Mouse (Mus musculus) liver, postnatal 0 days (tissue): ENCODE measurements at regions not wholly inside any gene's neighbourhood (a gene's known extent, or its start where the extent isn't known, plus 50 kb on each side); places are given as distances from the start of the nearest gene placed in this dataset.

Experiments
- ATAC-seq: fragments of 200-750 bp; cut with Nextera tagmentation; 2 replicates; pipeline ENCODE4 v1.8.0; 2017; ENCODE audit warnings: mild to moderate bottlenecking, moderate library complexity
- DNase-seq: peaks from one replicate; pipeline ENCODE4 v3.0.0-alpha.2; 2016
- H3K27ac ChIP-seq: fragments of 300-500 bp; sonication (generic); 2 replicates; pipeline ENCODE4 v1.5.1; 2014; ENCODE audit warnings: antibody characterized with exemption, moderate library complexity, mild to moderate bottlenecking, low read depth
- H3K27me3 ChIP-seq: fragments of 300-500 bp; sonication (generic); 2 replicates; pipeline ENCODE4 v1.6.1; 2014; ENCODE audit warnings: low read length, control low read depth, mixed read lengths; ENCODE audit not compliant: insufficient read depth
- H3K36me3 ChIP-seq: fragments of 300-500 bp; sonication (generic); replicated peaks from 2 replicates; pipeline ENCODE4 v1.6.1; 2014; ENCODE audit warnings: mild to moderate bottlenecking, control low read depth, low read length, moderate library complexity, mixed read lengths; ENCODE audit not compliant: insufficient read depth
- H3K4me1 ChIP-seq: fragments of 300-500 bp; sonication (generic); 2 replicates; pipeline ENCODE4 v1.6.1; 2014; ENCODE audit warnings: antibody characterized with exemption, mild to moderate bottlenecking, control low read depth; ENCODE audit not compliant: insufficient read depth
- H3K4me2 ChIP-seq: fragments of 300-500 bp; sonication (generic); 2 replicates; pipeline ENCODE4 v1.6.1; 2014; ENCODE audit warnings: low read depth, mild to moderate bottlenecking, low read length, moderate library complexity, mixed read lengths
- H3K4me3 ChIP-seq: fragments of 300-500 bp; sonication (generic); 2 replicates; pipeline ENCODE4 v1.5.1; 2014; ENCODE audit warnings: low read depth, low read length
- H3K9ac ChIP-seq: fragments of 300-500 bp; sonication (generic); replicated peaks from 2 replicates; pipeline ENCODE4 v1.6.1; 2014; ENCODE audit warnings: mild to moderate bottlenecking, moderate library complexity
- H3K9me3 ChIP-seq: fragments of 300-500 bp; sonication (generic); 2 replicates; pipeline ENCODE4 v1.6.1; 2016; ENCODE audit warnings: mild to moderate bottlenecking, control low read depth, low read length, mixed read lengths
- CTCF ChIP-seq: sonication (generic); IDR thresholded peaks from 2 replicates; pipeline ENCODE4 v1.5.1; 2016; ENCODE audit warnings: antibody characterized with exemption, low read depth
- EP300 ChIP-seq: IDR thresholded peaks from 2 replicates; pipeline ENCODE4 v1.6.1; 2016; ENCODE audit warnings: antibody characterized with exemption, low read depth, mild to moderate bottlenecking
- WGBS: fragments of 180-500 bp; shearing (Covaris S2); extraction: QIAGEN DNeasy Blood & Tissue Kit; methylation state at CpG from one replicate; pipeline ENCODE4 v1.1.7; 2014; ENCODE audit not compliant: insufficient replicate concordance; 5-methylcytosine and 5-hydroxymethylcytosine counted together

- TF ChIP-seq EP300 (no peak), CTCF (no peak)
- Histone ChIP-seq H3K36me3 (no peaks in the 10 kb centered on the region), H3K9me3 (no peaks in the 10 kb centered on the region), H3K27me3 (no peaks in the 10 kb centered on the region), H3K9ac (no peak overlapping the region), H3K4me3 (no peak overlapping the region), H3K27ac (no peak overlapping the region), H3K4me1 (peaks cover 3% of the 10 kb centered on the region; the same call in 1 of the 2 replicates), H3K4me2 (no peak overlapping the region; the same call in 1 of the 2 replicates)
- WGBS: 51% methylated on average over 11 of the region's 11 CpGs
- DNase-seq (no peak), ATAC-seq (no peak)
These were observed 127.5 kb downstream of the Btg1 start for GRCm38 (mm10) chr10:96744167-96744777.

DNA sequence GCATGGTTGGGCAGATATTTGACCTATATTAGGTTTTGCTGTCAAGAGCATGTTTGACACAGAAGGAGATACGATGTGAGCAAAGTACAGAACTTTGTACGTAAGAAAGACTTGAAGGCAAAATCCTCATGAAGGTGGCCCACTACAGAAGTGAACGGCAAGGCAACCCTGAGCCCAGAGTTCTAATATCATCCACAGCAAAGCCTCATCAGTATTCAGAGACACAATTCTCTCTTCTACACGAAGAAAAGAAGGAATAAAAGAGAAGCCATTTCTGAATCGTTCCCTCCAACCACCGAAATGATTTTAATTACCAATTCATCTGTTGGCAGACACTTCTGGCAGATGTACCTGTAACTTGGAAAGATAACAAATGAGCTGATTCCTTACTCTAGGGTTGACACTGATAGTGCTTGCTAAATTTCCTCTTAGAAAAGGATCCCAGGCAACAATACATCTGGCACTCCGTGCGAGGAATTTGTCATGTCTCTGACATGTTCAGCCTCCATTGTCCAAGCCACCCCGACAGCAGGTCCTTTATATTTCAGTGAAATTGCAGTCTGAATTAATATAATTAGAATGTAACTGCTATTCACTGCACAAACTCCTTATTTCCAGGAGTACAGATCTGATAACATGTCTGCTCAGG is 130.3 kb downstream of the Btg1 start:
- ATAC-seq (no peak), DNase-seq (no peak)
- no peaks in the 10 kb centered on the region for H3K36me3 ChIP-seq
- no peak overlapping the region for H3K4me3 ChIP-seq
- WGBS: 84% methylated on average over 9 of the region's 9 CpGs
- peaks cover 8% of the 10 kb centered on the region for H3K4me1 ChIP-seq
- no peaks in the 10 kb centered on the region for H3K9me3 ChIP-seq
- no peak overlapping the region for H3K9ac ChIP-seq
- no peaks in the 10 kb centered on the region for H3K27me3 ChIP-seq
- H3K4me2 ChIP-seq: no peak overlapping the region
- TF ChIP-seq EP300: no peak
- no peak for TF ChIP-seq CTCF
- H3K27ac ChIP-seq: no peak overlapping the region

DNA sequence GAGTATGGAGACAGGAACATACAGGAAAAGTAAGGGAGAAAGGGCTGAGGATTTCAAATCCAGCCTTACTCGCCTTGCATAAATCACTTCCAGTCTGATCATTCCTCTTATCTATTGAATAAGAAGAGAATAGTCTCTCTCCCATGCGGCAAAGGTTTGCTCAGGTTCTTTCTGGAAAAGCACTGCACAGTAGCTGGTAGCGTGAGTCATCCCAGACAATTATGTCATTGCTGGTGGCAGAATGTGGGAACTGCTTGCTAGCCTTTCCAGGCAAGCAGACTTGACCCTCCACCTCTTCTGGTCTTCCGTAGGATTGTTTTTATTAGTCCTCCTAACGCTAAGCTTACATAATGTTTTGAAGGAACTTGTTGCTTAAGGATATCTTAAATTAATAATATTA is 134.1 kb downstream of the Btg1 start:
- Histone ChIP-seq H3K27ac (no peak overlapping the region), H3K4me3 (no peak overlapping the region), H3K36me3 (no peaks in the 10 kb centered on the region), H3K9me3 (no peaks in the 10 kb centered on the region), H3K4me1 (peaks cover 5% of the 10 kb centered on the region; the same call in 1 of the 2 replicates), H3K27me3 (no peaks in the 10 kb centered on the region), H3K9ac (no peak overlapping the region), H3K4me2 (no peak overlapping the region)
- WGBS: 57% methylated on average over 5 of the region's 5 CpGs
- ATAC-seq (no peak), DNase-seq (no peak)
- no peak for TF ChIP-seq EP300
- TF ChIP-seq CTCF: no peak

GRCm38 (mm10) chr10:96751580-96752264 is 134.9 kb downstream of the Btg1 start:
- Histone ChIP-seq H3K4me2 (peak overlapping the region; percentile 44), H3K9me3 (no peaks in the 10 kb centered on the region), H3K4me3 (no peak overlapping the region), H3K27ac (no peak overlapping the region), H3K9ac (no peak overlapping the region), H3K36me3 (no peaks in the 10 kb centered on the region), H3K4me1 (peaks cover 5% of the 10 kb centered on the region; the same call in 1 of the 2 replicates), H3K27me3 (no peaks in the 10 kb centered on the region)
- WGBS: 13% methylated on average over 12 of the region's 12 CpGs
- DNase-seq (peak; percentile 84), ATAC-seq (peak; percentile 67)
- TF ChIP-seq CTCF: no peak
- TF ChIP-seq EP300: no peak

GRCm38 (mm10) chr10:96752531-96752930 is 135.7 kb downstream of the Btg1 start:
- no peak overlapping the region for H3K9ac ChIP-seq
- H3K4me1 ChIP-seq: peaks cover 5% of the 10 kb centered on the region; the same call in 1 of the 2 replicates
- ATAC-seq: no peak
- H3K4me3 ChIP-seq: no peak overlapping the region
- H3K36me3 ChIP-seq: no peaks in the 10 kb centered on the region
- H3K9me3 ChIP-seq: no peaks in the 10 kb centered on the region
- H3K27ac ChIP-seq: no peak overlapping the region
- TF ChIP-seq CTCF (no peak), EP300 (no peak)
- no peak for DNase-seq
- 90% methylated on average over 5 of the region's 5 CpGs for WGBS
- no peaks in the 10 kb centered on the region for H3K27me3 ChIP-seq
- H3K4me2 ChIP-seq: no peak overlapping the region

- WGBS: 44% methylated on average over 1 of the region's 1 CpGs
- Histone ChIP-seq H3K27ac (no peak overlapping the region), H3K9ac (no peak overlapping the region), H3K9me3 (no peaks in the 10 kb centered on the region), H3K4me2 (no peak overlapping the region), H3K27me3 (no peaks in the 10 kb centered on the region), H3K4me1 (peaks cover 5% of the 10 kb centered on the region; the same call in 1 of the 2 replicates), H3K4me3 (no peak overlapping the region), H3K36me3 (no peaks in the 10 kb centered on the region)
- DNase-seq (no peak), ATAC-seq (no peak)
- TF ChIP-seq EP300 (no peak), CTCF (no peak)
These were observed 136.7 kb downstream of the Btg1 start for GRCm38 (mm10) chr10:96753521-96753920.
